Mouse (Mus musculus) olfactory bulb, adult 2 months (tissue): ENCODE results near the gene 6030452D12Rik.

Experiments
- CTCF ChIP-seq: fragments of 200-500 bp; IDR thresholded peaks from 2 replicates; pipeline ENCODE4 v1.5.1; 2012; ENCODE audit warnings: low read depth, mild to moderate bottlenecking, low read length, moderate library complexity; ENCODE audit not compliant: insufficient read depth
- POLR2A ChIP-seq: fragments of 200-500 bp; IDR thresholded peaks from 2 replicates; pipeline ENCODE4 v1.6.1; 2012; ENCODE audit warnings: mild to moderate bottlenecking, low read depth, low read length, moderate library complexity; ENCODE audit not compliant: insufficient read depth

GRCm38 (mm10) chr8:106526725-106527124, 26.4 kb downstream of the 6030452D12Rik start:
- TF ChIP-seq CTCF (no peak), POLR2A (no peak)
